ENCODE assay signal across 9 mouse cellular contexts in the genomic region with DNA sequence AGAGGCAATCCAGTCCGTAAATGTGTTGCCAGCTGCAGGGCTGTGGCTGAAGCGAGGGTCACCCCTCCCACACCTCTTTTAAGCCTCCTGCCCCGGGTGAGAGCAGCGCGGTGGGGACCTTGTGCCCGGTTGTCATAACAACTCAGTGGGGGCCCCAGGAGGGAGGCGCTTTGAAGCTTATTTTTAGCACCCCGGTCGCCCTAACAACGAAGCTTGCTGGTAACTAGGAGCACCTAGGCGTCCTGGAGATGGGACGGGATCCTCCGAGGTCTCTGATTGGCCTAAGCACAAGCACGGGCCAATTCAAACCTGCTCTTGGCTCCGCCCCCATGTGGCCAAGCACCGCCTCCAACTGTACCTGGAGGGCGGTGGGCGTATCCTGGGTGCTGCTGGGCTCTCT. TPM values are rescaled to one million over a fixed set of nuclear protein-coding genes. Genes with fewer than 3 reads are reported as not detected.
DNase-seq lines count a peak whose midpoint lies in the region; ATAC-seq lines count a peak whose summit lies in the region.
"Had no signal": no experiment of that assay in that cellular context is flagged by ENCODE, and none has a peak within 500 bp of the region (broad histone marks: within the 10 kb centered on the region; RNA-seq: fewer than 3 reads in every experiment).

No protein-coding gene starts in this region.

- H3K27ac ChIP-seq in heart, embryonic 13.5 days (replicated peaks): no peak overlapping the region
- H3K27ac ChIP-seq in neural tube, embryonic 15.5 days (replicated peaks): no peak overlapping the region

- H3K27me3 ChIP-seq in heart, embryonic 13.5 days (replicated peaks): peaks cover 80% of the 10 kb centered on the region
- H3K27me3 ChIP-seq in neural tube, embryonic 15.5 days (replicated peaks): peaks cover 12% of the 10 kb centered on the region

- H3K9ac ChIP-seq in heart, embryonic 13.5 days: no peak overlapping the region
- no peak overlapping the region for H3K9ac ChIP-seq in neural tube, embryonic 15.5 days (replicated peaks)

- peak; percentile 25; the same call in 1 of the 2 replicates for ATAC-seq in heart, embryonic 13.5 days (ENCODE audit: extremely low read depth, insufficient number of reproducible peaks, low FRiP score, low TSS enrichment)
- ATAC-seq in frontal cortex, adult (ENCODE audit: low TSS enrichment): peak; percentile 56; the same call in 1 of the 2 replicates
- peak; percentile 42; the same call in 1 of the 2 replicates for ATAC-seq in neural tube, embryonic 15.5 days (ENCODE audit: low FRiP score)

- peak overlapping the region; percentile 25; the same call in 1 of the 2 replicates for H3K4me3 ChIP-seq in heart, embryonic 13.5 days
- H3K4me3 ChIP-seq in neural tube, embryonic 15.5 days (replicated peaks): no peak overlapping the region

- peaks cover 25% of the 10 kb centered on the region for H3K4me1 ChIP-seq in heart, embryonic 13.5 days
- peaks cover 41% of the 10 kb centered on the region for H3K4me1 ChIP-seq in neural tube, embryonic 15.5 days

- DNase-seq in heart, postnatal 10 days: no peak
- DNase-seq in R1 (ENCODE audit: low read depth, low spot score): peak; percentile 93
- peak; percentile 64 to 65 for DNase-seq in left cerebral cortex, adult 9 months (ENCODE audit: low spot score in 2 of 2)
- no peak for DNase-seq in gastrocnemius, postnatal 25 days
- DNase-seq in heart, adult 11 months: no peak

- no peaks in the 10 kb centered on the region for H3K36me3 ChIP-seq in heart, embryonic 13.5 days
- H3K36me3 ChIP-seq in neural tube, embryonic 15.5 days: no peaks in the 10 kb centered on the region

- H3K9me3 ChIP-seq in heart, embryonic 13.5 days: no peaks in the 10 kb centered on the region
- no peaks in the 10 kb centered on the region for H3K9me3 ChIP-seq in neural tube, embryonic 15.5 days (replicated peaks)

- 1% methylated on average over 18 of the region's 18 CpGs for WGBS in heart, embryonic 13.5 days
- 1% methylated on average over 18 of the region's 18 CpGs for WGBS in neural tube, embryonic 15.5 days

- peak overlapping the region; percentile 61 for H3K4me2 ChIP-seq in heart, embryonic 13.5 days
- H3K4me2 ChIP-seq in neural tube, embryonic 15.5 days: peak overlapping the region; percentile 44

- intact Hi-C loops in heart, postnatal 10 days (cut with DNase I): no loop called here

RNA-seq across cellular contexts. Expression of a gene that starts 19.6 kb away (rescaled TPM):
- 0.57 and 0.79 TPM in 2 replicates for polyA plus RNA-seq in heart, embryonic 13.5 days (2015; fragmentation: Nextera tagmentation; extraction: Ambion mirVana)
- not detected for total RNA-seq in heart, postnatal 10 days (2021)
- 35.3 and 45.3 TPM in 2 replicates for polyA plus RNA-seq in neural tube, embryonic 15.5 days (2015; fragmentation: Nextera tagmentation; extraction: Ambion mirVana)
- under 1 TPM; 0.13 to 0.18 TPM for total RNA-seq in gastrocnemius, postnatal 25 days (2021)
- total RNA-seq: neutrophil, adult 5-6 weeks had no signal

RNA-seq across cellular contexts. Expression of a gene that starts 32.2 kb away (rescaled TPM):
- 0.51 and 0.89 TPM in 2 replicates for polyA plus RNA-seq in heart, embryonic 13.5 days (2015; fragmentation: Nextera tagmentation; extraction: Ambion mirVana)
- total RNA-seq in heart, postnatal 10 days (2021): 1 to 10 TPM in 1 of 2 experiments, under 1 TPM in 1; 0.98 to 2.0 TPM
- polyA plus RNA-seq in neural tube, embryonic 15.5 days (2015; fragmentation: Nextera tagmentation; extraction: Ambion mirVana): 0.35 and 0.82 TPM in 2 replicates
- 10 to 100 TPM in 1 of 2 experiments, 1 to 10 TPM in 1; 9.9 to 14.8 TPM for total RNA-seq in gastrocnemius, postnatal 25 days (2021)

RNA-seq across cellular contexts. Expression of a gene that starts 35.4 kb away (rescaled TPM):
- polyA plus RNA-seq in heart, embryonic 13.5 days (2015; fragmentation: Nextera tagmentation; extraction: Ambion mirVana): not detected in 2 replicates
- total RNA-seq in heart, postnatal 10 days (2021): not detected
- polyA plus RNA-seq in neural tube, embryonic 15.5 days (2015; fragmentation: Nextera tagmentation; extraction: Ambion mirVana): not detected in 2 replicates
- total RNA-seq in gastrocnemius, postnatal 25 days (2021): not detected
- total RNA-seq: neutrophil, adult 5-6 weeks had no signal

Comparison
In these comparisons a context has a peak if more than half of its experiments do, and no peak if none do; other contexts are left out.
1. DNase-seq: peak in R1 (single experiment) and left cerebral cortex, adult 9 months (2 of 2); none in heart, postnatal 10 days (0 of 2), gastrocnemius, postnatal 25 days (single experiment) and heart, adult 11 months (single experiment).
2. Peak in every context shown above with its lines, with median percentiles within 50 percentile points of each other: ATAC-seq.